Mouse (Mus musculus) kidney, embryonic 15.5 days (tissue): ENCODE data around the gene St3gal3. TPM values are rescaled to one million over a fixed set of nuclear protein-coding genes. Genes with fewer than 3 reads are reported as not detected.

ENCODE experiments used
- ATAC-seq: fragments of 200-750 bp; cut with Nextera tagmentation; replicated peaks from 2 replicates; pipeline ENCODE4 v1.8.0; 2017; ENCODE audit warnings: moderate TSS enrichment; ENCODE audit not compliant: low FRiP score
- H3K27ac ChIP-seq: fragments of 300-500 bp; sonication (generic); 2 replicates; pipeline ENCODE4 v1.5.1; 2015; ENCODE audit warnings: mild to moderate bottlenecking, inconsistent platforms
- H3K27me3 ChIP-seq: fragments of 300-500 bp; sonication (generic); 2 replicates; pipeline ENCODE4 v1.6.1; 2015; ENCODE audit warnings: inconsistent platforms
- H3K36me3 ChIP-seq: fragments of 300-500 bp; sonication (generic); 2 replicates; pipeline ENCODE4 v1.6.1; 2015; ENCODE audit warnings: inconsistent platforms
- H3K4me1 ChIP-seq: fragments of 300-500 bp; sonication (generic); 2 replicates; pipeline ENCODE4 v1.6.1; 2015; ENCODE audit warnings: inconsistent platforms
- H3K4me2 ChIP-seq: fragments of 300-500 bp; sonication (generic); 2 replicates; pipeline ENCODE4 v1.6.1; 2015; ENCODE audit warnings: moderate library complexity, mild to moderate bottlenecking, inconsistent platforms
- H3K4me3 ChIP-seq: fragments of 300-500 bp; sonication (generic); replicated peaks from 2 replicates; pipeline ENCODE4 v1.5.1; 2015; ENCODE audit warnings: mild to moderate bottlenecking, inconsistent platforms
- H3K9ac ChIP-seq: fragments of 300-500 bp; sonication (generic); 2 replicates; pipeline ENCODE4 v1.6.1; 2015; ENCODE audit warnings: mild to moderate bottlenecking, inconsistent platforms
- H3K9me3 ChIP-seq: fragments of 300-500 bp; sonication (generic); replicated peaks from 2 replicates; pipeline ENCODE4 v1.6.1; 2016; ENCODE audit warnings: inconsistent platforms
- WGBS: fragments of 180-500 bp; shearing (Covaris S2); methylation state at CpG from one replicate; pipeline ENCODE4 v1.1.7; 2015; ENCODE audit warnings: mixed read lengths; 5-methylcytosine and 5-hydroxymethylcytosine counted together
- polyA plus RNA-seq: library from polyadenylated mRNA; unstranded; fragments of >200 nt; fragmentation: Nextera tagmentation; extraction: Ambion mirVana; gene quantifications from 2 replicates; pipeline ENCODE4 v1.2.1, GENCODE M21; 2015

St3gal3 gene
- polyA plus RNA-seq, 1 experiment from 2014 or later, result 8.8 TPM

- H3K27me3 ChIP-seq, result no peaks in the 10 kb centered on the region
- peaks cover 31% of the 10 kb centered on the region for H3K4me1 ChIP-seq
- no peak overlapping the region for H3K4me3 ChIP-seq
- no peak overlapping the region for H3K27ac ChIP-seq
- no peaks in the 10 kb centered on the region for H3K36me3 ChIP-seq
- no peak for ATAC-seq
- no peak overlapping the region for H3K4me2 ChIP-seq
- H3K9me3 ChIP-seq, result no peaks in the 10 kb centered on the region
- no peak overlapping the region for H3K9ac ChIP-seq
- 48% methylated on average over 8 of the region's 8 CpGs for WGBS
Observed at GRCm38 (mm10) chr4:118080481-118080880, 54.2 kb downstream of the St3gal3 start.

DNA sequence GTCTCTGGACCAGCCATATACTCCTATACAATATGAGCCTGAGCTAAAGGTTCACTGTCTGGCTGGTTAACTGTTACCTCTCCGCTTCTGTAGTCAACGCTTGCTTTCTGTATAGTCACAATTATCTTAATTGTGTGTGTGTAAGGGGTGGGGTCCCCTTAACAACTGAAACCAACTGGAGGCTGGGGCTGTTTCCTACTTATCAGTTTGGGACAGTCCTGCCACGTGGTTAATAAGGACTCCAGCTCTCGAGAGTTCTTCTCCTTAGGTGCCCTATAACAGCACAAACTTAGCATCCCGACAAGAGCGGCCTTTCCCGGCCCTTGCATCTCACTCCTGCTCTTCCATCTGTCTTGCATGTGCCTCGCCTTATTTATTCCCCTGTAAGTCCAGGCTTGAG lies 55.5 kb downstream of the St3gal3 start:
- H3K4me1 ChIP-seq, result peaks cover 35% of the 10 kb centered on the region
- H3K4me2 ChIP-seq, result no peak overlapping the region
- no peaks in the 10 kb centered on the region for H3K27me3 ChIP-seq
- H3K36me3 ChIP-seq, result no peaks in the 10 kb centered on the region
- no peak for ATAC-seq
- H3K9me3 ChIP-seq, result peaks cover 1% of the 10 kb centered on the region; the same call in 1 of the 2 replicates
- no peak overlapping the region for H3K27ac ChIP-seq
- H3K4me3 ChIP-seq, result no peak overlapping the region
- WGBS, result 83% methylated on average over 8 of the region's 8 CpGs
- no peak overlapping the region for H3K9ac ChIP-seq

DNA sequence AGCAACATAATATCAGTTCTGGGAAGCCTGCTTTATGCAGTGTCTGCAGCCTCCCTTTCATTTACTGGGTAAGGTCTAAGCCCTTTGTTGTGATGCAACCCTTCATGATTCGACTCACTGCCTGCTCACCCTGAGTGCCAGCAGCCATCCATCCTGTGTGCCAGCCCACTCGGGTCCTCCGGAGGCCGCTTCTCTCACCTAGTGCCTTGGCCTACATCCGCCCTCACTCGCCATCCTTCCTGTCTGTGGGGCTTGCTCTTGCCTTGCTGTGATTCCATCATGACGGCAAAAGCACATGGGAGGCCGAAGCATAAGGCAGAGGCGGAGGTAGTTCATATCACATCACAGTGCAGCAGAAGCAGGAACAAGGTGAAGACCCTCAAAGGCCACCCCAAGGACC lies 56.1 kb downstream of the St3gal3 start:
- ATAC-seq, result no peak
- Histone ChIP-seq H3K9me3 (peaks cover 3% of the 10 kb centered on the region; the same call in 1 of the 2 replicates), H3K27ac (no peak overlapping the region), H3K4me2 (no peak overlapping the region), H3K9ac (no peak overlapping the region), H3K36me3 (no peaks in the 10 kb centered on the region), H3K27me3 (no peaks in the 10 kb centered on the region), H3K4me1 (peaks cover 35% of the 10 kb centered on the region), H3K4me3 (no peak overlapping the region)
- 81% methylated on average over 9 of the region's 9 CpGs for WGBS

DNA sequence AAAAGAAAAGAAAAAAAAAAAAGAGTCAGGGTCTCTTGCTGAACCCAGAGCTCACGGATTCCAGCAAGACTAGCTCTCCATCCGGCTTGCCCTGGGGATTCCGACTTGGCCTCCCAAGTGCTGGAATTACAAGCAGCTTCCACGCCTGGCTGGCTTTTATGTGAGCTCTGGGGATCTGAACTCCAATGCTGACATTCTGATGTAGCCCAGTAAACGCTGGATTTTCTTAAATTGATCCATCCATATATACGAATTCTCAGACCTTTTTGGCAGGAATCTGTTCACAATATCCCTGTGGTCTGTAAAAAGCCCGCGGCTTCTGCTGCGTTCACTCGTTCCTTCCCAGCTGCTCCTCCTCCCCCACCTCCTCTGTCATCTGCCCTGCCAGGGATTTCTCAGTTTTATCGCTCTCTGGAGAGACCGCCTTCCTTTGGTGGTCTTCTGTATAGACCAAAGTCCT lies 57.4 kb downstream of the St3gal3 start:
- H3K27ac ChIP-seq, result peak overlapping the region; percentile 82

GRCm38 (mm10) chr4:118076648-118077047 lies 58.1 kb downstream of the St3gal3 start:
- H3K4me3 ChIP-seq, result no peak overlapping the region
- 79% methylated on average over 1 of the region's 1 CpGs for WGBS
- peak overlapping the region; percentile 82 for H3K27ac ChIP-seq

More for the DNA sequence above, 57.4 kb downstream of the St3gal3 start:
- Histone ChIP-seq H3K4me3 (peak overlapping the region; percentile 18), H3K4me1 (peaks cover 31% of the 10 kb centered on the region), H3K9ac (0 out of 2 replicates have a peak overlapping the region, but pooled peaks have one; percentile 29), H3K27me3 (no peaks in the 10 kb centered on the region), H3K36me3 (no peaks in the 10 kb centered on the region), H3K9me3 (peaks cover 3% of the 10 kb centered on the region; the same call in 1 of the 2 replicates), H3K4me2 (peak overlapping the region; percentile 46)
- ATAC-seq, result peak; percentile 74; the same call in 1 of the 2 replicates
- 12% methylated on average over 12 of the region's 12 CpGs for WGBS

GRCm38 (mm10) chr4:118075343-118075742 lies 59.4 kb downstream of the St3gal3 start:
- peaks cover 31% of the 10 kb centered on the region for H3K4me1 ChIP-seq
- WGBS, result 51% methylated on average over 9 of the region's 9 CpGs
- no peak for ATAC-seq
- H3K4me3 ChIP-seq, result no peak overlapping the region
- H3K4me2 ChIP-seq, result no peak overlapping the region
- H3K9me3 ChIP-seq, result peaks cover 3% of the 10 kb centered on the region; the same call in 1 of the 2 replicates
- no peak overlapping the region for H3K9ac ChIP-seq
- H3K36me3 ChIP-seq, result no peaks in the 10 kb centered on the region
- H3K27ac ChIP-seq, result no peak overlapping the region
- H3K27me3 ChIP-seq, result no peaks in the 10 kb centered on the region

More at GRCm38 (mm10) chr4:118076648-118077047, 58.1 kb downstream of the St3gal3 start:
- no peak for ATAC-seq
- no peaks in the 10 kb centered on the region for H3K27me3 ChIP-seq
- peak overlapping the region; percentile 46; the same call in 1 of the 2 replicates for H3K4me2 ChIP-seq
- H3K9me3 ChIP-seq, result peaks cover 3% of the 10 kb centered on the region; the same call in 1 of the 2 replicates
- no peak overlapping the region for H3K9ac ChIP-seq
- peaks cover 34% of the 10 kb centered on the region for H3K4me1 ChIP-seq
- H3K36me3 ChIP-seq, result no peaks in the 10 kb centered on the region

- Histone ChIP-seq H3K9me3 (peaks cover 3% of the 10 kb centered on the region; the same call in 1 of the 2 replicates), H3K36me3 (no peaks in the 10 kb centered on the region), H3K27me3 (no peaks in the 10 kb centered on the region), H3K4me1 (peaks cover 30% of the 10 kb centered on the region), H3K27ac (no peak overlapping the region), H3K9ac (no peak overlapping the region), H3K4me3 (no peak overlapping the region), H3K4me2 (no peak overlapping the region)
- no peak for ATAC-seq
- 91% methylated on average over 4 of the region's 4 CpGs for WGBS
Observed at GRCm38 (mm10) chr4:118074236-118074635, 60.5 kb downstream of the St3gal3 start.

DNA sequence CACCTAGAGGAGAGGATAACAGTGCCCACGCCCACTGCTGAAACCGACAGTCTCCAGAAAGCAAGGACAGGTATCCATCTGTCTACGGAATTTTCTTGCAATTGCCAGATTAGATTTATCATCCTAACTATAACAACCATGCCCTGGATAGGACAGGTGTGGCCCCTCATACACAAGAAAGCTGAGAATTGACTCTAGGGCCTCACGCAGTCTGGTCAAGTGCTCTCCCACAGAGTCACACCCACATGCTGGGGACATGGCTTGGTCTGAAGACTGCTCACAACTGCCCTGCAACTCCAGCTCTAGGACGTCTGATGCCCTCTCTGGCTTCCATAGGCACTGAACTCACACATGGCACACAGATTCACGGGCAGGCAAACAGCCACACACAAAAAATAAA lies 61.6 kb downstream of the St3gal3 start:
- ATAC-seq, result no peak
- peaks cover 23% of the 10 kb centered on the region for H3K4me1 ChIP-seq
- no peak overlapping the region for H3K9ac ChIP-seq
- H3K9me3 ChIP-seq, result peaks cover 3% of the 10 kb centered on the region; the same call in 1 of the 2 replicates
- no peak overlapping the region for H3K4me3 ChIP-seq
- H3K27me3 ChIP-seq, result no peaks in the 10 kb centered on the region
- H3K27ac ChIP-seq, result no peak overlapping the region
- 80% methylated on average over 6 of the region's 6 CpGs for WGBS
- no peak overlapping the region for H3K4me2 ChIP-seq
- no peaks in the 10 kb centered on the region for H3K36me3 ChIP-seq

GRCm38 (mm10) chr4:118071891-118072290 lies 62.8 kb downstream of the St3gal3 start:
- H3K9ac ChIP-seq, result no peak overlapping the region
- H3K4me2 ChIP-seq, result no peak overlapping the region
- H3K9me3 ChIP-seq, result peaks cover 3% of the 10 kb centered on the region; the same call in 1 of the 2 replicates
- ATAC-seq, result no peak
- H3K4me1 ChIP-seq, result peaks cover 11% of the 10 kb centered on the region
- no peak overlapping the region for H3K4me3 ChIP-seq
- H3K27me3 ChIP-seq, result no peaks in the 10 kb centered on the region
- WGBS, result 63% methylated on average over 7 of the region's 7 CpGs
- H3K27ac ChIP-seq, result no peak overlapping the region
- H3K36me3 ChIP-seq, result no peaks in the 10 kb centered on the region

DNA sequence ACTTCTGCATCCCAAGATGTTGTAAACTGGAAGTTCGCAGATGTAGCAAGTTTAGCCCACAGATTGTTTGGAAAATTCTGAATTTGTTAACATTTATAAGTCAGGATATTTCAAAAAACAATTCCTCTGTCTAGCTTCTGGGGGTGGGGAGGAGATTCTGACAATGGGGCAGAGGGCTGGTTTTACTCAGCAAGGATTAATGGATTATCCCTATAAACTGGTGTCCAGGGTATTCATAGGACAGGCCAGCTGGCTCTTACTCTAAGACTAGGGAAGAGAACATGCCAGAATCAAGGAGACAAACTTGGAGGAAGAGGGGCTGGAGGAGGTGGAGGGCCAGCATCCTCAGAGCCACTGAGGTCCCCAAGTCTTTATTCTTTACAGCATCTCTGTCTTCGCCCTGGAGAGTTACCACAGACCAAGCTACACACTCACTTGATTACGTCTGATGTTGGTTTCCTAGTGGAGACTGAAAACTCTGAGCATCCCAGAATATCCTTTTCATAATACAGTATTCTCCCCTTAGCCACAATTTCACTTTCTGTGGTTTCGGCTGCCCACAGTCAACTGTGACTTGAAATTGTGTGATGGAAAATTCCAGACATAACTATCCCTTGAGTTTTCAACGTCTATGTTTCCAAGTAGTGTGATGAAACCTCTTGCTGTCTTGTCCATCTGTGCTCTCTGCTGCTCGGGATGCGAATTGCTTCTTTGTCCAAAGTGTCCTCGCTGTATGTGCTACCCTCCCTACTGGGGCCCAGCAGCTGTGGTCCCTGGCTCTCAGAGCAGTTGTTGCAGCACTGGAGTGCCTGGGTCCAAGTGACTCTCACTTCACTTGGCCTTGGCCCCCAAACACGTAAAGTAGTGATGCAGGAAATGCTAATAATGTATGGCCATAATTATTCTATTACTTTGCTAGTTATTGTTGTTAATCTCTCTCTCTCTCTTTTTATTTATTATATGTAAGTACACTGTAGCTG lies 64.2 kb downstream of the St3gal3 start:
- H3K4me2 ChIP-seq, result no peak overlapping the region
- no peaks in the 10 kb centered on the region for H3K27me3 ChIP-seq
- no peak overlapping the region for H3K27ac ChIP-seq
- 93% methylated on average over 9 of the region's 9 CpGs for WGBS
- no peak overlapping the region for H3K4me3 ChIP-seq
- H3K36me3 ChIP-seq, result no peaks in the 10 kb centered on the region
- no peak for ATAC-seq
- H3K9me3 ChIP-seq, result peaks cover 3% of the 10 kb centered on the region; the same call in 1 of the 2 replicates
- peaks cover 7% of the 10 kb centered on the region for H3K4me1 ChIP-seq
- H3K9ac ChIP-seq, result no peak overlapping the region

- no peak for ATAC-seq
- peaks cover 42% of the 10 kb centered on the region for H3K4me1 ChIP-seq
- no peak overlapping the region for H3K9ac ChIP-seq
- no peaks in the 10 kb centered on the region for H3K27me3 ChIP-seq
- no peaks in the 10 kb centered on the region for H3K36me3 ChIP-seq
- no peak overlapping the region for H3K4me2 ChIP-seq
- H3K9me3 ChIP-seq, result no peaks in the 10 kb centered on the region
- 36% methylated on average over 9 of the region's 9 CpGs for WGBS
- H3K4me3 ChIP-seq, result no peak overlapping the region
- H3K27ac ChIP-seq, result no peak overlapping the region
Observed at GRCm38 (mm10) chr4:118061809-118062463, 72.8 kb downstream of the St3gal3 start.
